Mouse (Mus musculus): ENCODE results near the gene H2-Ob.
A peak's percentile ranks its signal among the peaks of the same experiment; 100 is the strongest.

The H2-Ob gene

DNA sequence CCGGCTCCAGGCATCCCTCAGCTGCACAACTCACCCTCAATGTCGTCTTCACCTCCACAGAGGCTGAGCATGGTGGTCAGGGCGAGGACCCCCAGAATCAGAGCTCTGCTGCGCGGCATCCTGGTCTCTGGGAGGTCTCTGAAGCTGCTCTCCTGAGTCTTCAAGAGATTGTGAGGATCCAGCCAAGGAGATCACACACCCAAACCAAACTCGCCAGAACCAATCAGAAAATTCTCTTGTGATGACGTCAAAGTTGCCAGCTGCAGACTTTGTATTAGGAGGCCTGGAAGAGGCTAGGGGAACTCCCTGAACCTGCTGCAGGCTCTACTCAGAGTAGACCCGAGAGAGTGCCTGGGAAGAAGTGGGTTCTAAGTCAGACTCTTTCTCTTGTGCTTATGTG, 48.9 kb downstream of the H2-Ob start, which contains the start of gene H2-Aa:
Gene H2-Aa, minus strand, starts transcription at position 176 of the 400 bp plus-strand sequence.
- DNase-seq: peak; percentile 98

DNA sequence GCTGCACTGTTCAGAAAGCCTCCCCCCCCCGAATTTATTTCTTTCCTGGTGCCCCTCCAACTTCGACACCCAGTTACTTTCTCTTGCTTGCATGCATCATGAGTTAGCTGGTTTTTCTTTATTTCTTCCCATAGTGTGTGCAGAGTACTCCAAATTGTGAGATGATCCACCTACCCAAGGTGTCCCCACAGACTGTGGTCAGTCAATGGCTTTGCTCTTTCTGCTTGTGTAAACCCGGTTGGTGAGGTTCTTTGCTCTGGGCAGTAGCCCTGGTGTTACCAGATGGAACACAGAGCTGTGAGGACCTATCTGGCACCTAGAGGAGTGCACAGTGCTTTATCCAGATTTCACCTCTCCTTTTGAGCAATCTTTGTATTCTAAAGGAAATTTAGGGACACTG, 49.4 kb downstream of the H2-Ob start:
- DNase-seq: no peak

DNA sequence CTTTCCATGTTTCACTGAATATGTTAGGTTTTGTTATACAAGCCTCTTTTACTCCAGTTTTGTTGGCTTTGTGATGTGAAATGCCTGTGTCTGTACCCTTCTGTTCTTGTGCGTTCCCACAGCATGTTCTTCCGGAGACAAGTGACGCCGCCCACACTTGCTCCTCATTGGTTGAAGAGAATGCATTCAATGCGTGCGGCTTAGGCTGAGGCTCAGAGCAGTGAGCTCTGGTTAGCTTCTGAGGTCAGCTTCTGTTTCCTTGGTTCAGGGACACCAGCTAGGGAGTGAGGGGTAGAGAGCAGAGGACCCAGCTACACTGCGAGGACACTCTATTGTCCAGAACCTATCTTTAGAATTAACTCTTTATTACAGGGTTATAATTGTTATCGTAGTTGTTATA, 52.9 kb downstream of the H2-Ob start:
- peak; percentile 94 for DNase-seq

DNA sequence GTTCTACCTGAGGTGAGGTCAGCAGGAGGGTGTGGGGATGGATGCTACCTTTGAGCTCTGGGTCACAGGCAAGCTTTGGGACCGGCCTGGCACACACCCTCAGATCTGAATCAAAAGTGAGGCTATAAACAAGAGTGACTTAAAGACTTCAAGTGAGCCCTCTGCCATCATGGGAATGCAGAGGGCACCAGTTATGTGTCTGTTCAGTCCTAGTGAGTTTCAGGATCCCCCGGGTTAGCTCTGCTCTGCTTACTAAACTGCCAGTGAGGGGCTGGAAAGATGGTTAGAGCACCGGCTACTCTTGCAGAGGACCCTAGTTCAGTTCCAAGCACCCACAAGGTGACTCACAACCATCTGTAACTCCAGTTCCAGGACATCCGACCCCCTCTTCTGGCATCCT, 53.9 kb downstream of the H2-Ob start:
- no peak for DNase-seq

DNA sequence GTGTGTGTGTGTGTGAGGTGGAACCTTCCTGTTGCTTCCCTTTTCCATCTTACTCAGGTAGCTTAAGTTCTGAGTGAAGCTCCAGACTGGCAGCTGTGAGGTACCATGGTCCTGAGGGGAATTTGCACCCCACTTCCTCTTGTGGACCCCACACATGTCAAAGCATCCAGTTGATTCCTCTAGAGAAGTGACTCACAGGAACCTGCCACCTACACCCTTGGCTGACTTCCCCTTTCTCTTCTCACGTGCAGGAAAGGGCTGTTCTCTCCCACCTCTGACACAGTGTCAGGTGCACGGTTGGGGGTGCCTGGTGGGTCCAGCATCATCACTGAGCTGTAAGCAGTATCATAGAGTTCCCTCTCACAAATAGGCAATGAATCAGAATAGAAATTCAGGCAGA, 54.8 kb downstream of the H2-Ob start:
- DNase-seq: peak; percentile 42

DNA sequence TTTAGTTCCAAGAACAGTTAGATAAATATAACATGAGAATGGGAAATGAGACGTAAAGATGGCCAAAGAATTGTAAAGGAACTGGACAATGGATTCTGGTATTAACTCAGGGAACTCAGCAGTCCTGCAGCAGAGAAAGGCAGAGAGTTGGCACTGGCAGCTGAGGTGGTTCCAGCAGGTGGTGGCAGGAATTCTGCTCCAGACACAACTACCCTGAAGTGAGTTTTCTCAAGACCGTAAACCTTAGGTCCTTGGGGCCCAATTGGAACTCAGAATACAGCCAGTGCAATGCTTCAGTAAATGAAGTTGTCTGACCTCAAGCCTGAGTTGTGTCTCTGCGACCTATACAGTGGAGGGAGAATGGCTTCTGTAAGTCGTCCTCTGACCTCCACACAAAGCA, 55.5 kb downstream of the H2-Ob start:
- DNase-seq: no peak

DNA sequence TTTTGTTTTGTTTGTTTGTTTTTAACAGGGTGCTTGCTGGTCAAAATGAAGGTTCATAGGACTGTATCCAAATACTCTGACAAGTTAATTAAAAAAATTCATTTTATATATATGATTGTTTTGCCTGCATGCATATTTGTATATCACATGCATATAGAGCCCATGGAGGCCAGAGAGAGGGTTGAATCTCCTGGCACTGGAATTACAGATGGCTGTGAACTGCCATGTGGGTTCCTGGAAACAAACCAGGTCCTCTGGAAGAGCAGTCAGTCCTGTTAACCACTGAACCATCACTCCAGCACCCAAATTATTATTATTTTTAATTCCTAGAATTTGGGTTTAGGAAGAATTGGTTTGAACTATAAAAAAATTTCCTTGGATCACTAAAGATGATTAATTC, 56.6 kb downstream of the H2-Ob start:
- no peak for DNase-seq

DNA sequence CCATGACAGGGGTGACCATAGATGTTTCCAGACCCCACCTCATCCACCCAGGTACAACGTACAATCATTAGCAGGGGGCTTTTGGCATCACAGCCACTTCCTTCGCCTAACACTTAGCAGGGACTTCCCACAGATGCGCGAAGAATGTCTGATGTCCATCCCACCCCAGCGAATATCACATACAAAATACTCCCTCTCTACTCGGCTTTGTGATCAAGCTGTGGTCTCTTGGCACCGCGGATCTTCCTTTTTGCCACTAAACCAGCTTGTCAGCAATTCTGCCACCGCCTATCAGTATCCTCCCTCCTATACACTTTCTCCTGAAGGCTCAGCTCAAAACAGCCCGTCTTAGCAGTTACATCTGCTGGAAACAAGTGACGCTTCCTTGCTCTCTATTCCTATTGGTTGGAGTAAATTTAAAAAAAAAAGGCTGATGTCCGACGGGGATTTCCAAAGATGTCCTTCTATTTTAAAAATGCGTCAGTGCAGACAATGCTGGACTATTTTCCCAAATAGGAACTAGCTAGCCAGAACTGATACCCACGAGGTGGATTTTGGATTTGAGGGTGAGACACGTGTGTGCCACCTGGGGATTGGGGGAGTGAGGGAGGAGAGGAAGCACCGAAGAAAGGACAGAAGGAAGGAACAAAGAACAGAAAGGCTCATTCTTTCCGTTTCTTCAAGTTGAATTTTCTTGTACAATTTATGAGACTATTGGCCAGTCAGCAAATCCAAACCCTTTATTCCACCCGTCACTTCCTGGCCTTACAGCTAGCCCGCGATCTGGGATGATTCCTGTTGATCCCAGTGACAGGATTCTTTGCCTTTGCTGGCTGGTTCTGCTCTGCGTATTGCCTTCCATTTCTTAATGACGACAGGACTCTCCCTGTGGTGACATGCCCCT, 57.4 kb downstream of the H2-Ob start:
- DNase-seq: peak; percentile 92

DNA sequence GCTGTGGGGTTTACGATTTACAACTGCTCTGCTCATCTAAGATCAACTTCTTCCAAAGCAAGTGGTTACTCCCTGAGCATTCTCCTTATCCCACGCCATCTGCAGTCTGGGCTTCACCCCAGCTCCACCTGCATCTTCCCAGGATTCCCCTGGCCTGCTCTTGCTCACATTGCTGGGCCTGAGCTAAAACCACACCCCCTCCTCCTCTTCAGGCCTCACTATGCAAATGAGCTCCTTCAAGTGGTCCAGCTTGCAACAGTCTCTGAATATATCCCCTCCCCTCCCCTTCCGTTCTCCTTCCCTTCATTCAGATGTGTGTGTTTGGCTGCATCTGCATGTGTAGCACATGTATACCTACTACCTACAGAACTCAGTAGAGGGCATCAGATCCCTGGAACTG, 60.7 kb downstream of the H2-Ob start:
- DNase-seq: peak; percentile 46

DNA sequence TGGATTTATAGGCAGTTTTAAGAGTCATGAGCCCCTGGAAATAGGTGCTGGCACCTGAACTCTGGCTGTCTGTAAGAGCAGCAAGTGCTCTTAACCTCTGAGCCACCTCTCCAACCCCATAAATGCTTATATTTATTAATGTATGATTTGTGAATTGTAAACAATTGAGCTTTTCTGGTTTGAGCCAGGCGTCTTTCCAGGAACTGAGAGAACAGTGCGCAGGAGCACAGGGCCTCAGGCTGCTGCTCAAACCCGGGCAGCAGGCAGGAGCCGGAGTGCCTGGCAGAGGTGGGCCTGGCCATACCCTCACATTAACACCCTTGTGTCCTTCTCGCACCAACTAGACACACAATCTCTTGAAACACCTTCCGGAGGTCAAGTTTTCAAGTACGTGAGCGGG, 61.4 kb downstream of the H2-Ob start:
- DNase-seq: no peak

DNA sequence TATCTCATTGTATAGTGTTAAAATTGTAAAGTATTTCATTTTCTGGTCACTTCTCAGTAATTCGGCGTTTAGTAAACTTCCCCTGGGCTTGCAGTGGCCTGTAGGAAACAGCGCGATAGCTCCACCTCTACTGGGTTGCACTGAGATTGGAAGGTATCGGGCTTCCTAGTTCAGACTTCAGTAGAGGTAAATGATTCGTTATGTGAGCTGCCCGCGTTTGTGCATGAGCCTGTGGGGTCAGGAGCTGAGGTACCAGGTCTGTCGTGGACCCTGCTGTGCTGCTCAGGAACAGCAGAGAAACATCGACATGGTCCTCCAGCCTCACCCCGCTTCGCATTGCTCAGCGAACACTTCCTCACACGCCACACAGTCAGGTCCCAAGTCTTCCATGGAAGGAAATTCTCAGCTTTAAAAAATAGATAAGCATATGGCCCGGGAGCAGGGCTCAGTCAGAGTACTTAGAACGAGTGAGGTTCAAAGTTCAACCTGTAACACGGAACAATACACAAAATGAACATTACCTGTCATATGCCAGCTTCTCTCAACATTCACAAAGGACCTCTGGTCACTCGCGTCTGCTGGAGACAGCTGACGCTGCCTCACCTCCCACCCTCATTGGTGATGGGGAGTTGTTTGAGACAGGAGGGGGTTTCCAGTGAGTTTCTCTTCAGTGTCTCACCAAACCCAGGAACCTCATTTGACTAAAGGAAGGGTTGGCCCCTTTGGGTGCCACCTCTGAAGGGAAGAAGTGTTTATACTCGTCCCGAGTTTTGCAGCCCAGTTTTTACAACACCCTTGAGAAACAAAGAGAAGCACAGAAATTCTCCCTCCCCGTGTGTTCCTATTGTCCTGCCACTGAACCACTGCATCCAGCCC, 62.2 kb downstream of the H2-Ob start:
- peak; percentile 59 for DNase-seq

DNA sequence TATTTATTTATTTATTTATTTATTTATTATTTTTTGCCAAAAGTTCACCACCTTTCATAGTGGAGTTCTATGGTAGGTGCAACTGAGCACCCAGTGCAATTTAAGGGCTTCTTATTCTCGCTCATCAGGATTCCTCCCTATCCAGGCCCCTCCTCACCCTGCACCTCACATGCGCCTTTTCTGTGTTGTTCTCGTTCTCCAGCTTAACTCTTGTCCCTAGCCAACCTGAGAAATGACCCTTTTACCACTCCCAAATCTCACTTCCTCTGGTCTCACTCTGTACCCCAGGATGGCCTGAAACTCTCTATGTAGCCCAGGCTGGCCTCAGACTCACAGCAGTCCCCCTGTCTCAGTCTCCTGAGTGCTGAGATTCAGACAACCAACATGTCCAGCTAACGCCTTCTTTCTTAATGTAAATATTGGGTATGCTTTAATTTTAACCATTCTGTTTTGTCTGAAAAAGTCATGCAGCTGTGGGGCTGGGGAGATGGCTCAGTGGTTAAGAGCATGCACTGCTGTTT, 63.0 kb downstream of the H2-Ob start:
- no peak for DNase-seq

DNA sequence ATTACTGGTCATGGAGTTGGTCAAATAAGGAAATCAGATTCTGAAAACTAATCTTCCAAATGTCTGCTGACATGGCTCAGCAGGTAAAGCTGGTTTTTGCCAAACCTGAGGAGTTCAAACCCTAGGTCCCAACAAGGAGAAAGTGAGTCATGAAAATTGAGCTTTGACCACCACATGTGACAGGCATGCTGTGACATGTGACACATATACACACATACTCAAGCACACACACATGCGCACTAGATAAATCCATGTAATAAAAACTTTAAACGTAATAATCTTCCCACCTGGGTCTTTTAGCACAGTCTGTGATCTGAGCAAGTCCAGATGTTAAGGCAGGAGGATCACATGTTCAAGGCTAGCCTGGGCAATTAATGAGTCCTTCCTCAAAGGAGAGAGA, 65.1 kb downstream of the H2-Ob start:
- DNase-seq: no peak
